Mouse (Mus musculus): ENCODE measurements around the gene Wdr66.
A peak's percentile ranks its signal among the peaks of the same experiment; 100 is the strongest.

Gene Wdr66

DNA sequence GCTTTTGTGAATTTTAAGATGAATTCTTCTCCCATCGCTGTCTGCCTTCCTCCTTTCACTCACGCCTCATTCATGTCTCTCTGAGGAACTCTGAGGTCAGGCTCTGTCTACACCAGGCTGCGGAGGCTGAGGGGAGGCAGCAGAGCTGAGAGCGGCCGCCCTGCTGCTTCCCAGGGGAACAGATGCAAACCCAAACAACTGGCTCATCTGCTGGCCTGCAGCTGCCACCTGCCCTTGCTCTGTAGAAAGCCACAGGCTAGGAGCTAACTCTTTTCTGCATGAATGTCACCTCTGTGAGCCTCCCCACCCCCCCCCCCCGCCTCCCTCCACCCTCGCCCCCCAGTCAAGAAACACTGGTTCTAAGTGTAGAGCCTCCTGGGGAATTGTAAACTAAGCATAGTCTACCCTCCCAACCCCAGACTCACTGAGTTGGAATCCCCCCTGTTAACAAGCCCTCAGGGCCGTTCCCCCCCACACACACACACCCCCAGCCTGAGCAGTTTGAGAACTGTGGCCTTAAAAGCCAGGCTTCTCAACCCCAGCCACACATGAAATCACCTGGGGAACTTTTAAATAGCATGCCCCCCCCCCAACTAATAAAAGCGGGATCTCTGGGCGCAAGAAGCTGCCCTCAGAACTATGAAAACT, 63.4 kb downstream of the Wdr66 start:
- DNase-seq: peak; percentile 53

DNA sequence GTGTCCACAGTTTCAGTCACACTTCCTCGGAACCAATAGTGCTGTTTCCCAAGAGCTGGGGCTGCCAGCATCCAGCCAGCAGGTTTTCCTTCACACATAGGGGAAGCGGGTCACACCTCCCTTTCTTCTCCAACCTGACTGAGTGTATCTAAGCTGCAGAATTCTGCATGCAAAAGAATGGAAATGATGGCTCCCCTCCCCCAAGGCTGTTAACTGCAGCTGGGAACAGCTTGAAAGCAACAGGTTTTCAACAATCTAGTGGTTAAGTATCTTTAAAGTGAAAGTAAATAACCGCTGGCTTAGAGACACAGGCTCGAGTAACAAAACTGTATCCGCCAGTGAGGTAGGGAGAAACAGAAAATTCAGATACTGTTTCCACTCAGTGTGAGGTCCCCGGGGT, 66.1 kb downstream of the Wdr66 start:
- no peak for DNase-seq

DNA sequence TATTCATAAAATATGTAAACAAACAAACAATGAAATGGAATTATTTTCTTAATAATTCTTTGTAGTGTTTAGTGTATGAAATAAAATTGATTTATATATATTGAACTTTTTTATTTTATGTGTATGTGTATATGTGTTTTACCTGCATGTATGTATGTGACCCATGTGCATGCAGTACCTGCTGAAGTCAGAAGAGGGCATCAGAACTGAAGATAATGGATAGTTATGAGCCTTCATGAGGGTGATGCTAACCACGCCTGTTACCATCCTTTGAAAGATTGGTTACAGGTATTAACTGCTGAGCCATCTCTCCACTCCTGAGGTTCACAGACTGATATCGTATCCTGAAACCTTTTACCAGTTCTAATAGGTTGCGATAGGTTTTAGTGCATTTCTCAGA, 68.2 kb downstream of the Wdr66 start:
- DNase-seq: no peak

DNA sequence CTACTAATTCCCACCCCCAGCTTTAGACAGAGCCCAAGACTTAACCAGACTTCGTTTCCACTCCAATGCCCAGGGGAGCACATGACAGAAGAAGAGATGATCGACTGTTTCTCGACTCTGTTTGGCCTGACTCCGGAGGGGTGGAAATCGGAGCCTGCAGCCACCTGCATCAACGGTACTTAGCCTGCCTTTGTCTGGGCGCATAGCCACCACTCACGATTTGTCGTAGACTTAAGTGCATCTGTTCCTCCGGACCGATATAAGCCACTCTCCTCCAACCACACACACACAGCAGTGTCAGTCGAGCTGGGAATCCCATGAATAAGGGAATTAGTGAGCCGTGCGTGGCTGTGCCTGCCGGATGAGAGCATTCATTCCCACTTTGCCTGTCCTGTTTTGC, 72.3 kb downstream of the Wdr66 start:
- DNase-seq: peak; percentile 75

DNA sequence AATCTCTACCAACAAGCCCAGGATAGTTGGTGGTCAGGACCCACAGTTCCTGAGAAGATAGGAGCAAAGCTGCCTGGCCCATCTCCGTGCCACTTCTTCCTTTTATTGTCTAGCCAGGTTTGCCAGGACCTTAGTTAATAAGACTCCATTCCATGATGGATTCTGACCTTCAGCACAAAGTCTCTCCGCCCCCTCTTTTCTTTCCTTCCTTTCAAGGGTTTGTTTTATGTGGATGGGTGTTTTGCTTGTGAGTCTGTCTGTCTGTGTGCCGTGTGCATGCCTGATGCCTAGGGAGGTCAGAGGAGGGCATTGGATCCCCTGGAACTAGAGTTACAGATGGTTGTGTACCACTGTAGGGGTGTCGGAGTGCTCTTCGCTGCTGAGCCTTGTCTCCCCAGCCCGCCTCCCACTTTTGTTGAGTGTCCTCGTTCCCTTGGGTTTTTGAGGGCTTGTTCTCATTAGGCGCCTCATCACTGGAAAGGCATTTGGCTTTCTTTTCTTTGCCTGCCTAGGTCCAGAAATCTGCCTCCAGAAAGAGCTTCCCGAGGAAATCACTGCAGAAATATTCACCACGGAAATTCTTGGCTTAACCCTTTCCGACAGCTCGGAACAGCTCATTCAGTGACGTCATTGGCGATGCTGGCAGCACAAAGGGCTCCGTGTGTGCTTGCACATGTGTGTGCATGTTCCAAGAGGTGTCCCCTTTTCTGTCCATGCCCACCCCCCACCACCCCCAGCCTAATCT, 74.3 kb downstream of the Wdr66 start:
- DNase-seq: peak; percentile 59

DNA sequence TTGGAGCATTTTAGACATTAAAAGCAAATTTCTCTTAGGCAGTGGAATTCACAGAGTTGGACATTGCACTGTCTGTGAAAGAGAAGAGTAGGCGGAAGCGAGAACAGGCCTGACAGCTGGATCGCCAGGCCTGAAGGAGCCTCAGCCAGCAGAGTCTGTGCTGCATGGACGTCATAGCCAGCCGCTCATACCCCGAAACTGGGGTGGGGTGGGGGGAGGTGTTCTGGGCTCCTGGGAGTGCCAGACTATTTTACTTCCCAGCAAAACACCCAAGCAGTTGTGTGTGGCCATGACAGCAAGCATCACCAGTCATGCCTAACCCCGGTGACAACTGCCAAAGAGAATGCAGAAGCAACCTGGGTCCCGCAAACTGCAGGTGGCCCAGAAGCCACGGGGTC, 74.8 kb downstream of the Wdr66 start:
- DNase-seq: no peak

DNA sequence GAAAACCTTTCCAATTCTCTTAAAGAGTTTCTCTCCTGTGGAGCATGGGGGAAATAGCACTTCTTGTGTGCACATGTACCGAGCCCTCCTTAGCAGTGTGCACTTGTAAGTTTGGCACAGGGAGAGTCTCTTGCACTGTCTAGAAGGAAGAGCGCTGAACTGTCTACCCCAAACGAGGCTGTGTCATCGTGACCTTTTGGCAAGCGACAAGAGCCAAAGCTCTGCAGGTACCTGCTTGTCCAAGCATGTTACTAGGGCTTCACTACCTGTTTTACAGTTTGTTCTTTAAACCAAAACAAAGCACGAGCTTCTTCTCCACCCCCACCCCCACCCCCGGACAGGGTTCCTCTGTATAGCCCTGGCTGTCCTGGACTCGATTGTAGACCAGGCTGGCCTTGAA, 75.8 kb downstream of the Wdr66 start:
- no peak for DNase-seq

DNA sequence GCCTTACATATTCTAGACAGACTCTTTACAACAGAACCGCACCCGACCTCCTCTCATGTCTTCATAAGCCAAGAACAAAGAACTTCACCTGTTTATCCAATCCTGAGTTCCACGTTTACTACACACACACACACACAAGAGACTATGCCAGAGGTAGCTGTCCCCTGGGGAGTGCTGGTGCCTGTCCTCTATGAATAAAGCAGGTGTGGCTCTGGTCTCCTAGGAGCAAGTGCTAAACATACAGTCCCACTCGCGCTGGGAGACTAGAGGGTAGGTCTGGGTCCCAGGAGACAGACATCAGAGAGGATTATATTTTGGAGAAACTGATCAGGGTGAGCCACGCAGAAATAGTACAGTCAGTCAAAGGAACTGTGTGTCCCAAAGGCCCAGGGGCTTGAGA, 81.7 kb downstream of the Wdr66 start:
- DNase-seq: no peak

DNA sequence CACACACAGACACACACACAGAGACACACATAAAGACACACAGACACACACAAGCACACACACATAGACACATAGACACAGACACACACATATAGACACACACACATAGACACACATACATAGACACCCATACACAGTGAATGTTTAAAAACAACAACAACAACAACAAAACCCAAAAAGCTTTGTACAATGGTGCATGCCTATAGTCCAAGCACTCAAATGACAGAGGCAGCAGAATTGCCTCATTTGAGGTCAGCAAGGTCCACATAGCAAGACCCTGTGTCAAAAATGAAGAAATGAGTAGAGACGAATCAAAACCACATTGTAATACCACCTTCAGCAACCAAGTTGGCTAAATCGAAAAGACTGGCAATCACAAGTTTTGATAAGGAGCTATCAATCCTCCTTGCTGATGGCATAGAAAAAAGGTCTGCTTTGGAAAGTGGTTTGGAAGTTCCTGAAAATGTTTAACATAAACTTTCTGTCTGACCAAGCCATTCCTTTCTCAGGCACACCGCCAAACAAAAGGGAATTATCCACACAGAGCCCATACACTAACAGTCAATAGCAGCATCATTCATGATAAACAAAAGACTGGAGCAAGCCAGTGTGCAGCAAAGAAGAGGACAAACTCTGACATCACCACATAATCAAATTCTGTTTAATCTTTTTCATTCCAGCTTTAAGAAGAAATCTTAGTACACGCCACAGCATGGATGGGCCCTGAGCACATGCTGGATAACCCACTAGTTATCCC, 84.5 kb downstream of the Wdr66 start:
- no peak for DNase-seq

DNA sequence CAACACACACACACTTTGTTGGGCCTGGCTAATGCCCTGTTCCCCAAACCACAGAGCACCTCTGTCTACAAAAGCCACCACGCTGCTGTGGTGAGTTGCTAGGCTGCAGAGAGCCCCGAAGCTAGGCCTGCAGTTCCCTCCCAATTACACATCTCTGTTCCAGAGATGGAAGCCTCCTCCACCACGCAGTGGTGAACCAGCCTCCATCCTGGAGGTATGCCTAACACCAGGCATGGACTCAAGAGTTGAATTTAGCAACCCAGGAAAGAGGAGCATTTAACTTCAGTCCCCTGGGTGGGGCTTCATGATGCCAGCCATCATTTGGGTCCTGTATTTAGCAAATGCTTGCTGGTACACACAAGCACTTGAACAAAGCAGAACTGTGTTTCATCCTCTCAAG, 86.6 kb downstream of the Wdr66 start:
- DNase-seq: no peak

DNA sequence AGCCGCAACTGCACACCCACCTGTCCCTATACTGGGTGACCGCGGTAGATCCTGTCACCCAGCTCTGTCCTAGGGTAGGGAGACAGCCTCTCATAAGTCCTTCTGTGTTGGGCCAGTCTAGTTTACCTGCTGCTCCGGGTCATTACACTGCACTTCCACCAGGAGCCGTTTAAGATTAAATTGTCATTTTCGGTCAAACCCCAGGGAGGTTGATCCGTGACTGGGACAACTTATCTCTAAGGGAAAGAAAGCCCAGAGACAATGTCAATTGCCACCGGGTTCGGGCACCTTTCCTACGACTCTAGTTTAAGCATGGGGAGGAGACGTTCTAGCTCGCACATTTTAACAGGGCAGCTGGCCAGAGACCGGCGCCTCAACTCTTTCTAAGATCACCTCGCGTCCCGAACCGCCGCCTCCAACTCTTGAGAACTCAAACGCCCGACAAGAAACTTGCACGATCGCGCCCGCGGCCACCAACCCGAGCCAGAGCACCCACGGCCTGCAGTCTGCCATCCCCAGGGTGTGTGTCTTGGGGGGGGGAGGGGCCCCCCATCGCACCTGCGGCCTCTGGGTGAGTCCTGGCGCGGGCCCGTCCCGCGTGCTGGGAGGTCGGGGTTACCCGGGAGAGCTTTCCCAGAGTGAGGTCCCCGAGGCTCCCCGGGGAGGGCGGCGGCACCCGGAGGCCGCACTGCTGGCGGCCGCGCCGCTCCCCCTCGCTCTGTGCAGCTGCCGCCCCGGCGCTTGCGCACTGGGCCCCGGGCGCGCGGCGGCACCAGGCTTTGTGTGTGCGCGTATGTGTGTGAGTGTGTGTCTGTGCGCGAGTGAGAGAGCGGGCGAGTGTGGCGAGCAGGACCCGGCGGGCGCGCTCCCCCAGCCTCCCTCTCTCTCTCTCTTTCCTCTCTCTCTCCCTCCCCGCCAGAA, 92.1 kb downstream of the Wdr66 start, which contains the start of gene Bcl7a:
TSS of gene Bcl7a (plus strand) at position 128 of the 921 bp plus-strand sequence.
- DNase-seq: peak; percentile 97

DNA sequence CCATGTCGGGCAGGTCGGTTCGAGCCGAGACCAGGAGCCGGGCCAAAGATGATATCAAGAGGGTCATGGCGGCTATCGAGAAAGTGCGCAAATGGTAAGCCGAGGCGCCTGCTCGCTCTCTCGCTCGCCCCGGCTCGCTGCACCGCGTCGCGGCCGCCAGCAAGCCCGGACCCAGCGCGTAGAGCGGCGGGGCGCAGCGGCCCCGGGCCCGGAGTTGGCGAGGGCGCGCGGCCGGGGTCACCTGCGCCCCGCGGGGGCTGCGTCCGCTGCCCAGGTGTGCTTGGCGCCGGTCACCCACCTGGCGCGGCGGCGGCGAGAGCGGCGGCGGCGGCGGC, 92.7 kb downstream of the Wdr66 start:
- no peak for DNase-seq

DNA sequence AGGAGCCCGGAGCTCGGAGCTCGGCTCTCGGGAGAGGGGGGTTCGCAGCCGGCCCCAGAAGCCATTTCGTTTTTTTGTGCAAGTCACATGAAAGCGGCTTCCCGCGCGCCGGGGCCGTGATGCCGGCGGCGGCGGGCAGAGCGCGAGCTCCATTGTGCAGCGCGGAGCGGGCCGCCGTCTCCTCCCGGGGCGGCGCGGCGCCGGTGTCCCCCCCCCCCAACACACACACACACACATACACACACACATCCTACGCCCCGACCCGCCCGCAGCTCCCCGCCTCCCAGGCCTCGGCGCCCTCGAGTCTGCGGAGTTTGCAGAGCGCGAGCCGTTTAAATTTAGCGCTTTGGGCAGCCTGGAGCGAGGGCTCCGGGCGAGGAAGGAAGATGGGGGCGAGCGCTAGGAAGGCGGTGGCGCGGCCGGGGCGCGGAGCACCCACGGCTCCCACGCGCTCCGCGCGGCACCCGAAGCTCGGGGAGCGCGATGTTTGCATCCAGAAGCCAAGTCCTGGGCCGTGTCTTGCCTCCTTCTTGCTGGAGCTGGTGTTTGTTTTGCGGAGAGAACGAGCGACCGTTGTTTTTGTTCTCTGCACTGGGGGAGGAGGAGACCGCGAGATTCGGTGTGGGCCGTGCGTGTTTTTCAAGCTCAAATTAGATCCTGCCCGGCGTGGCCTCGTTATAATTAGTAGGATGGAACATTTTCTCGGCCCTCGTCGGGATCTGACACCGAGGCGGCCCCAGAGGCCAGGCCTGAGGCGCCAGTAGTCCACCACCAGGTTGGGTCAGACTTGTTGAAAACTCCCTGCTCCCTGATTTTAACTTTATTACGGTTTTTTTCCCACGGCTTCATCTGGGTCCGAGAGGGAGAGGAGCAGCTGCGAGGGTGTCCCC, 93.3 kb downstream of the Wdr66 start:
- peak; percentile 78 for DNase-seq

DNA sequence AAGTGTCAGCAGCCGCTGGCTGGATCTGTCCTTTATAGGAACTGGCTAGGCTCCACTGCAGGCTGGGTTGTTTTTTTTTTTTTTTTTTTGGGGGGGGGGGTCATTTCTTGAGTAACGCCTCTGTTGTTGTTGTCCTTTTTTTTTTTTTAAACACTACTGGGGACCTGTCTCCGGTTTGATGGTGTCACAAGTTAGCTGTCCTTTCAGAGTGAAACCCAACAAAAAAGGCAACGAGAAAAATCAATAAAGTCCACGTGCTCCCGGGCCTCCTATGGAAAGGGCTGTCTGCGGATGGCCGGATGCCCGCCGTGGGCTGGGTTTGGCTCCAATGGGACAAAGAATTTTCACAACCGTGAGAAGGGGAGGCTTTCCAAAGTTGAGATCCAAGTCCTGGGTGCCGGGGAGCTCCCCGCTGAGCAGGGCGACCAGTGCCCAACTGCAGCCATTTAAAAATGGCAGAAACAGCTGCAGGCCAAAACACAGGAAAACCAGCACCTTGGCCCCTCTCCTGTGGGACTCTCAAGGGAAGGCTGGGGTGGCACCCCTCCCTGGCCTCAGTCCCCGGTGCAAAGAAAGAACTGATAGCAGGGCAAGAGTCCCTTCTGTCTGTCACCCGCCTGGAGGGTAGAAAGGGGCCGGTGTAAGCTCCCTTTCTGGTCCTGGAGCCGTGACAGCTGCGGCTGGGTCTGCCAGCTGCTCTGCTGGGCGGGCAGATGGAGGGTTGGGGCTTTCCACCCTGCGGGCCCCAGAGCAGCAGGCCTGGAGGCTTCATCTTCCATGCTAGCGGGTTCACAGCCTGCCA, 94.2 kb downstream of the Wdr66 start:
- peak; percentile 92 for DNase-seq

DNA sequence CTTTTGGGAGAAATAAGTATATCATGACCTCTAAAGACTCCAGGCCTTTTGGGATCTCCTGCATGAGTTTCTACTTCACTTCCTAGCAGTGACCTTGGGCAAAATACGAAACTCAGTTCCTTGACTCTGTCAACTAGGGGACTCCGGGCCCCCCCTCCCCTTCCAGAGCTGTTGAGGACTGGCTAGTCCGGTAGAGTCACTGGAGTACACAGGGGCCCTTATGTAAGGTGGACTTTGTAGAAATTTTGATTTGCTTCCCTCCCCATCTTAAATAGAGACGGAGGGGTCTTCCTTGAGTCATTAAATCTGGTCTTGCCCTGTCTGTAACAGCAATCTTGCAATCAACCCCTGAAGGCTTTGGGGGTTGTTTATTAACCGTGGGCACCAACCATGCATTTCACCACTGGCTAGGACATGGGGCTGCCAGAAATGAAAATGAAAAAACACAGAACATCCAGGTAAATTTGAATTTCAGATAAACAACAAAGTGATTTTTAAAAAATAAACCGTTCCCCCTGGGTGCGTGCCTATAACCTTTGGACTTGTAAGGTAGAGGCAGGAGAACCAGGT, 94.9 kb downstream of the Wdr66 start:
- no peak for DNase-seq

DNA sequence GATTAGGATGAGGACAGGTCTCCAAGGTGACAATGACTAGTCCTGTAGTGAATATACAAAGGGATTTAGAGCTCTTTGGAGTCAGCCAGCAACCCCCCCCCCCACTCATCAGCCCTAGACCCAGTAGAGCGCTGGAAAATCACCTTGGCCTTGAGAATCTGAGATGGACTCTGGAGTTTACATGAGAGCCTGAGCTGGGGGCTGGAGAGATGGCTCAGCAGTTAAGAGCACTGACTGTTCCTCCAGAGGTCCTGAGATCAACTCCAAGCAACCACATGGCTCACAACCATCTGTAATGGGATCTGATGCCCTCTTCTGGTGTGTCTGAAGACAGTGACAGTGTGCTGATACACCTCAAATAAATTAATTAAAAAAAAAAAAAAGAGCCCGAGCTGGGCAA, 96.1 kb downstream of the Wdr66 start:
- no peak for DNase-seq

DNA sequence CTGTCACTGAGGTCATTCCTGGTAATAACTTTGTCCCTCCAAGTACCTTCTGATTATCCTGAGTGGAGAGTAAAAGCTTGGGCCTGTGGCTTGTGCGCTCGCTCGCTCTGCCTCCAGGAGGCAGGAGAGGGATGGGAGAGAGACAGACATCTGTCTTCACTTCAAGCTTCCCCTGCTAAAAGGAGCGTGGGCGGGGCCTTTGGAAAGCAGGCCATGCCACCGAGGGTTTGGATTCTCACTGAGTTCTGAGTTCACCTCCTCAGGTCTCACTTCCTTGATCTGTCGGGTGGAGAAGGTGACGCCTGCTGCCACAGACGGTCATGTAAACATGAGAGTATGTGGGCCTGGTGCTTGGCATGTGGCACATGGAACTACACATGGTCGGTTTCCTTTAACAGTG, 98.5 kb downstream of the Wdr66 start:
- peak; percentile 47 for DNase-seq

DNA sequence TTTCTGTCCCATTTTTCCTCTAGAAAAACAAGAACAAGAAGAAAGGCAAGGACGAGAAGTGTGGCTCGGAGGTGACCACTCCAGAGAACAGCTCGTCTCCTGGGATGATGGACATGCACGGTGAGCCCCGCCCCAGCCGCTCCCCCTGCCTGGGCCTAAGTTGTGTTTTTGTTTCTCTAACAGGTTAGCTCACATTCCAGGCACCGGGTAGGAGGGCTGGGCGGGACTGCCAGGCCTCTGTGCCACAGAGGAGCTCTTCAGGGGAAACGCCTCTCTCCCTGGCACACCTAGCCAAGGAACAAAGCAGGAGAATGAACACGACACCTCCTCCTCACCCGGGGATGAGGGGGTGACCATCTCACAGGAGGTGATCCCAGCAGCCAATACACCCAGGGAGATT, 104.0 kb downstream of the Wdr66 start:
- no peak for DNase-seq

DNA sequence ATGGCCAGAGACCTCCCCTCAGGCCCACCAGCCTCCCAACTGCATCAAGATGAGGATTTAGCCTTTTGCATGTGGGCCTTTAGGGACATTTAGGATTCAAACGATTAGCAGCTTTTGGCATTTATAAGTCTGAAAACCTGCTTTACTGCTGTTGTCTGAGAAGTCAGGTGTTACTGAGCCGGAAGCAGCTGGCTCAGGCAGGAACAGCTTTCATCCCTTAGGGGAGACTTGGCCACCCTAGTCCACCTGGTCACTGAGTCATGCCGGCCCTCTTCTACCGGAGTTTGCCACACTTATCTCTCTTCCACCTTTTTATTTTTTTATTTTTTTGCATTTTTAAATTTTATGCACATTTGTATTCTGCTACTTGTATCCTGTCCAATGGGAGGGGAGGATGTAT, 105.4 kb downstream of the Wdr66 start:
- no peak for DNase-seq

DNA sequence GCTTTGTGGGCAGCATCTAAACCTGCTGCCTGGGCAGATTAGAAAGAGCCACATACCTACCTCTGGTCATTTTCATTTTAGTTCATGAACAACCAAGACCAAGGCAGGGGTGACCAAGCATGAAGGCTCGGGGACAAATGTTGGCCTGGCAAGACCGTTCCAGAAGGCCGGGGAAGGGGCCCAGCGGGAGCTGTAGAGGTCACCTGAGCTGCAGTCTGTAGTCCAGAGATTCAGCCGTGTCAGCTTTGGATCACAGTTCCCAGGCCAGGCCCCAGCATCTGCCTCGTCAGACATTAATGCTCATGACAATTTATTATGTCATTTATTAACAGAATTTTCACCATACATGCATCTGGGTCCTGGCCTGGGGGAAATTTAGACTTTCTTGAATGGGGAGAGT, 107.5 kb downstream of the Wdr66 start:
- DNase-seq: no peak

DNA sequence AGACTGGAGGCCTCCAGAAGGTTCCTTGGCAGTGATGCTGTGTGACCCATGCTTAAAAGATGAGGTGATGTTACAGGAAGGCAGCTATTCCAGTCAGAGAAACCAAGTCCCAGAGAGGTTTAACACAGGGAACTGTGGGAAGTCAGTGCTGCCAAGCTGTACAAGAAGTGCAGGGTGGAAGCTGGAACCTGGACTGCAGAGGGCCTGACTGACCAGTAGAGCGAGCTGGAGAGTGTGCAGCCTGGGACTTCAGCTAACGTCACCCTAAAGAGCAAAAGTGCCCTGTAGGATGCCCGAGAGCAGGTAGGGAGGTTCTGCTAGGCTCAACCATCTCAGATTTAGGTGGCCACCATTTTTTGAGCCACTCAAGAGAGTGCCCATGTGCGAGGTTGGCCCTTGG, 111.0 kb downstream of the Wdr66 start:
- DNase-seq: no peak
